In genomic region chr17:34587423-34587811, GRCm38 (mm10) we compare ENCODE assay signal across 8 mouse cellular contexts. TPM values are rescaled to one million over a fixed set of nuclear protein-coding genes. Genes with fewer than 3 reads are reported as not detected.
DNase-seq lines count a peak whose midpoint lies in the region; ATAC-seq and TF ChIP-seq lines count a peak whose summit lies in the region.

No protein-coding gene starts in this region.

- TF ChIP-seq CTCF in intestine, postnatal 0 days (IDR thresholded peaks at IDR 0.05; ENCODE audit: low read depth), result no peak

- H3K9ac ChIP-seq in intestine, postnatal 0 days (ENCODE audit: low read depth, low read length), result peak overlapping the region; percentile 80
- H3K9ac ChIP-seq in midbrain, embryonic 11.5 days (ENCODE audit: low read length), result peak overlapping the region; percentile 79

- intact Hi-C loops in left cerebral cortex, postnatal 4 days (cut with DNase I), result no loop called here

- WGBS in intestine, postnatal 0 days, result under 1% methylated on average over 49 of the region's 50 CpGs
- under 1% methylated on average over 47 of the region's 50 CpGs for WGBS in midbrain, embryonic 11.5 days

- H3K4me3 ChIP-seq in intestine, postnatal 0 days (ENCODE audit: low read depth, low read length), result peak overlapping the region; percentile 58
- peak overlapping the region; percentile 45 for H3K4me3 ChIP-seq in midbrain, embryonic 11.5 days (ENCODE audit: low read depth, low read length)

- H3K36me3 ChIP-seq in intestine, postnatal 0 days (ENCODE audit: control insufficient read depth, insufficient read depth), result no peaks in the 10 kb centered on the region
- H3K36me3 ChIP-seq in midbrain, embryonic 11.5 days (ENCODE audit: control insufficient read depth, insufficient read depth, low read length), result no peaks in the 10 kb centered on the region; the same call in 1 of the 2 replicates

- H3K27ac ChIP-seq in intestine, postnatal 0 days (ENCODE audit: low read depth, low read length), result peak overlapping the region; percentile 70
- H3K27ac ChIP-seq in midbrain, embryonic 11.5 days (ENCODE audit: low read depth, low read length), result peak overlapping the region; percentile 99

- H3K9me3 ChIP-seq in intestine, postnatal 0 days (ENCODE audit: control insufficient read depth), result no peaks in the 10 kb centered on the region
- H3K9me3 ChIP-seq in midbrain, embryonic 11.5 days (ENCODE audit: control insufficient read depth, low read length), result no peaks in the 10 kb centered on the region

- peaks cover 8% of the 10 kb centered on the region; the same call in 1 of the 2 replicates for H3K4me1 ChIP-seq in intestine, postnatal 0 days (replicated peaks; ENCODE audit: control insufficient read depth, insufficient read depth, low read length)
- H3K4me1 ChIP-seq in midbrain, embryonic 11.5 days (ENCODE audit: control insufficient read depth, insufficient read depth, low read length), result peaks cover 45% of the 10 kb centered on the region

- H3K4me2 ChIP-seq in intestine, postnatal 0 days (replicated peaks; ENCODE audit: low read depth), result peak overlapping the region; percentile 99
- H3K4me2 ChIP-seq in midbrain, embryonic 11.5 days, result peak overlapping the region; percentile 90

- H3K27me3 ChIP-seq in intestine, postnatal 0 days (replicated peaks; ENCODE audit: control insufficient read depth, insufficient read depth, low read length), result no peaks in the 10 kb centered on the region
- H3K27me3 ChIP-seq in midbrain, embryonic 11.5 days (ENCODE audit: control insufficient read depth, insufficient read depth, low read length), result no peaks in the 10 kb centered on the region

- peak; percentile 95 for DNase-seq in adrenal gland, adult 8-10 months
- peak; percentile 97 for DNase-seq in embryo, embryonic 9.5 days (ENCODE audit: extremely low spot score)
- DNase-seq in gastrocnemius, postnatal 4 days (ENCODE audit: low spot score in 2 of 2), result peak; percentile 97 to 98
- DNase-seq in left cerebral cortex, postnatal 4 days, result peak; percentile 97
- peak; percentile 100 for DNase-seq in midbrain, embryonic 11.5 days (ENCODE audit: low spot score, missing footprints)
- DNase-seq in right cerebral cortex, postnatal 4 days, result peak; percentile 97
- peak; percentile 96 for DNase-seq in yolk sac, embryonic 10.5 days (ENCODE audit: low spot score)

- peak; percentile 90 for ATAC-seq in intestine, postnatal 0 days
- peak; percentile 83 for ATAC-seq in midbrain, embryonic 11.5 days (ENCODE audit: low FRiP score)

RNA-seq across cellular contexts. Expression of gene Gpsm3, which starts 2.2 kb away (rescaled TPM):
- 1 to 10 TPM; 4.7 to 7.9 (median 6.4) TPM for total RNA-seq in adrenal gland, adult 8-10 months (2022)
- total RNA-seq in gastrocnemius, postnatal 4 days (2021), result 1 to 10 TPM; 4.6 to 5.3 TPM
- polyA plus RNA-seq in intestine, postnatal 0 days (2015; fragmentation: Nextera tagmentation; extraction: Ambion mirVana), result 8.6 and 10.6 TPM in 2 replicates
- 1 to 10 TPM; 1.6 to 2.8 TPM for total RNA-seq in left cerebral cortex, postnatal 4 days (2021)
- polyA plus RNA-seq in midbrain, embryonic 11.5 days (2014; fragmentation: Nextera tagmentation; extraction: Ambion mirVana), result 4.4 and 4.8 TPM in 2 replicates

RNA-seq across cellular contexts. Expression of gene Pbx2, which starts 3.6 kb away (rescaled TPM):
- 10 to 100 TPM; 30.8 to 55.5 (median 44.0) TPM for total RNA-seq in adrenal gland, adult 8-10 months (2022)
- total RNA-seq in gastrocnemius, postnatal 4 days (2021), result 10 to 100 TPM; 48.7 to 53.5 TPM
- 6.1 and 6.5 TPM in 2 replicates for polyA plus RNA-seq in intestine, postnatal 0 days (2015; fragmentation: Nextera tagmentation; extraction: Ambion mirVana)
- total RNA-seq in left cerebral cortex, postnatal 4 days (2021), result 10 to 100 TPM; 36.2 to 39.3 TPM
- polyA plus RNA-seq in midbrain, embryonic 11.5 days (2014; fragmentation: Nextera tagmentation; extraction: Ambion mirVana), result 17.3 and 20.1 TPM in 2 replicates

RNA-seq across cellular contexts. Expression of gene Ager, which starts 10.2 kb away (rescaled TPM):
- 1 to 10 TPM in 3 of 4 experiments, under 1 TPM in 1; 0.52 to 2.4 (median 1.4) TPM for total RNA-seq in adrenal gland, adult 8-10 months (2022)
- total RNA-seq in gastrocnemius, postnatal 4 days (2021), result 1 to 10 TPM; 2.0 to 3.0 TPM
- polyA plus RNA-seq in intestine, postnatal 0 days (2015; fragmentation: Nextera tagmentation; extraction: Ambion mirVana), result 1.3 and 1.5 TPM in 2 replicates
- 1 to 10 TPM; 1.8 TPM for total RNA-seq in left cerebral cortex, postnatal 4 days (2021)
- 1.4 and 1.6 TPM in 2 replicates for polyA plus RNA-seq in midbrain, embryonic 11.5 days (2014; fragmentation: Nextera tagmentation; extraction: Ambion mirVana)

RNA-seq across cellular contexts. Expression of gene Rnf5, which starts 16.1 kb away (rescaled TPM):
- 100 to 1,000 TPM in 1 of 4 experiments, 10 to 100 TPM in 3; 72.6 to 101 (median 84.6) TPM for total RNA-seq in adrenal gland, adult 8-10 months (2022)
- 10 to 100 TPM; 23.8 to 24.1 TPM for total RNA-seq in gastrocnemius, postnatal 4 days (2021)
- polyA plus RNA-seq in intestine, postnatal 0 days (2015; fragmentation: Nextera tagmentation; extraction: Ambion mirVana), result 123 and 135 TPM in 2 replicates
- total RNA-seq in left cerebral cortex, postnatal 4 days (2021), result 100 to 1,000 TPM; 106 to 109 TPM
- 180 and 185 TPM in 2 replicates for polyA plus RNA-seq in midbrain, embryonic 11.5 days (2014; fragmentation: Nextera tagmentation; extraction: Ambion mirVana)

RNA-seq across cellular contexts. Expression of gene Agpat1, which starts 16.6 kb away (rescaled TPM):
- 100 to 1,000 TPM in 3 of 4 experiments, 10 to 100 TPM in 1; 84.6 to 108 (median 101) TPM for total RNA-seq in adrenal gland, adult 8-10 months (2022)
- total RNA-seq in gastrocnemius, postnatal 4 days (2021), result 10 to 100 TPM; 42.0 to 42.9 TPM
- polyA plus RNA-seq in intestine, postnatal 0 days (2015; fragmentation: Nextera tagmentation; extraction: Ambion mirVana), result 53.2 and 55.6 TPM in 2 replicates
- 100 to 1,000 TPM; 145 to 154 TPM for total RNA-seq in left cerebral cortex, postnatal 4 days (2021)
- 68.4 and 75.3 TPM in 2 replicates for polyA plus RNA-seq in midbrain, embryonic 11.5 days (2014; fragmentation: Nextera tagmentation; extraction: Ambion mirVana)

Comparison
In these comparisons a context has a peak if more than half of its experiments do, and no peak if none do; other contexts are left out.
1. Peak in every context shown above with its lines: DNase-seq, ATAC-seq, H3K4me3 ChIP-seq and H3K27ac ChIP-seq.